26 mouse cellular contexts compared by ENCODE assay signal in genomic region chr5:120938586-120938985, GRCm38 (mm10). TPM values are rescaled to one million over a fixed set of nuclear protein-coding genes. Genes with fewer than 3 reads are reported as not detected.
A peak's percentile ranks its signal among the peaks of the same experiment; 100 is the strongest.
DNase-seq lines count a peak whose midpoint lies in the region; ATAC-seq and TF ChIP-seq lines count a peak whose summit lies in the region.
"Had no signal": no experiment of that assay in that cellular context is flagged by ENCODE, and none has a peak within 500 bp of the region (broad histone marks: within the 10 kb centered on the region; RNA-seq: fewer than 3 reads in every experiment).

No protein-coding gene starts in this region.

- WGBS in embryonic facial prominence, embryonic 11.5 days: 52% methylated on average over 8 of the region's 8 CpGs
- 44% methylated on average over 8 of the region's 8 CpGs for WGBS in embryonic facial prominence, embryonic 10.5 days
- 52% methylated on average over 8 of the region's 8 CpGs for WGBS in cerebellum, adult 2 months

- no peak overlapping the region for H3K9ac ChIP-seq in embryonic facial prominence, embryonic 11.5 days (replicated peaks; ENCODE audit: low read length)
- H3K9ac ChIP-seq: hindbrain, embryonic 15.5 days; lung, embryonic 14.5 days; midbrain, embryonic 13.5 days; neural tube, embryonic 15.5 days had no signal

- no peak overlapping the region for H3K4me2 ChIP-seq in embryonic facial prominence, embryonic 11.5 days (ENCODE audit: low read depth, low read length)
- H3K4me2 ChIP-seq: heart, embryonic 11.5 days; hindbrain, embryonic 15.5 days; lung, embryonic 14.5 days; midbrain, embryonic 13.5 days; neural tube, embryonic 15.5 days had no signal

- DNase-seq in embryonic facial prominence, embryonic 11.5 days (ENCODE audit: low spot score): peak; percentile 1
- DNase-seq in embryonic facial prominence, embryonic 10.5 days (ENCODE audit: low spot score): no peak
- DNase-seq in 3T3-L1 (ENCODE audit: low read depth, low spot score) (peak; percentile 37), ES-CJ7 (ENCODE audit: low read depth, low spot score) (peak; percentile 98)
- DNase-seq in urinary bladder, adult 18-20 months (ENCODE audit: low spot score in 2 of 2): no peak
- no peak for DNase-seq in cerebellum, adult 2 months
- DNase-seq in urinary bladder, postnatal 25 days (ENCODE audit: low spot score): no peak
- DNase-seq: cerebellum, postnatal 10 days; gastrocnemius, postnatal 14 days; kidney, adult 9 months; kidney, postnatal 4 days; layer of hippocampus, postnatal 36 days; liver; lung, embryonic 14.5 days; thymus, postnatal 4 days had no signal

- H3K9me3 ChIP-seq in embryonic facial prominence, embryonic 11.5 days (replicated peaks; ENCODE audit: control insufficient read depth, low read length): no peaks in the 10 kb centered on the region
- no peaks in the 10 kb centered on the region for H3K9me3 ChIP-seq in embryonic facial prominence, embryonic 10.5 days
- H3K9me3 ChIP-seq: hindbrain, embryonic 15.5 days; midbrain, embryonic 13.5 days; neural tube, embryonic 15.5 days had no signal

- no peak for ATAC-seq in embryonic facial prominence, embryonic 11.5 days (replicated peaks; ENCODE audit: insufficient number of reproducible peaks, low FRiP score, low TSS enrichment, low read depth)
- peak; percentile 76 for ATAC-seq in common myeloid progenitor, adult 5-6 weeks (replicated peaks; ENCODE audit: low read depth, poor library complexity, severe bottlenecking)
- ATAC-seq: midbrain, embryonic 13.5 days had no signal

- no peak for TF ChIP-seq CTCF in cerebellum, adult 2 months (IDR thresholded peaks at IDR 0.05; ENCODE audit: borderline replicate concordance, insufficient read depth, low read depth, low read length)

- H3K4me1 ChIP-seq in embryonic facial prominence, embryonic 11.5 days (ENCODE audit: control insufficient read depth, insufficient read depth, low read length): no peaks in the 10 kb centered on the region
- 0 out of 2 replicates have a peak, but pooled peaks cover 4% of the 10 kb centered on the region for H3K4me1 ChIP-seq in embryonic facial prominence, embryonic 10.5 days
- peaks cover 2% of the 10 kb centered on the region; the same call in 1 of the 2 replicates for H3K4me1 ChIP-seq in cerebellum, adult 2 months (ENCODE audit: control insufficient read depth, insufficient read depth, low read length)
- H3K4me1 ChIP-seq: hindbrain, embryonic 15.5 days; midbrain, embryonic 13.5 days; neural tube, embryonic 15.5 days had no signal

- H3K27me3 ChIP-seq in embryonic facial prominence, embryonic 11.5 days (ENCODE audit: control insufficient read depth, insufficient read depth, low read length): no peaks in the 10 kb centered on the region
- H3K27me3 ChIP-seq in embryonic facial prominence, embryonic 10.5 days (replicated peaks; ENCODE audit: low read depth, poor library complexity, severe bottlenecking): no peaks in the 10 kb centered on the region
- no peaks in the 10 kb centered on the region; the same call in 1 of the 2 replicates for H3K27me3 ChIP-seq in cerebellum, adult 2 months (ENCODE audit: control insufficient read depth, insufficient read depth, low read length)
- H3K27me3 ChIP-seq: hindbrain, embryonic 15.5 days; midbrain, embryonic 13.5 days; neural tube, embryonic 15.5 days had no signal

- no peak for TF ChIP-seq POLR2A in cerebellum, adult 2 months (IDR thresholded peaks at IDR 0.05; ENCODE audit: borderline replicate concordance, insufficient read depth, low read length)

- H3K36me3 ChIP-seq in embryonic facial prominence, embryonic 11.5 days (replicated peaks; ENCODE audit: control insufficient read depth, insufficient read depth, low read depth, low read length): no peaks in the 10 kb centered on the region
- H3K36me3 ChIP-seq in embryonic facial prominence, embryonic 10.5 days (replicated peaks): no peaks in the 10 kb centered on the region
- H3K36me3 ChIP-seq: hindbrain, embryonic 15.5 days; midbrain, embryonic 13.5 days; neural tube, embryonic 15.5 days had no signal

- no peak overlapping the region for H3K4me3 ChIP-seq in embryonic facial prominence, embryonic 11.5 days (ENCODE audit: low read depth, low read length)
- H3K4me3 ChIP-seq in embryonic facial prominence, embryonic 10.5 days: no peak overlapping the region
- no peak overlapping the region for H3K4me3 ChIP-seq in cerebellum, adult 2 months (replicated peaks; ENCODE audit: insufficient read depth, low read depth, low read length)
- H3K4me3 ChIP-seq: erythroblast, embryonic 14.5 days; hindbrain, embryonic 15.5 days; midbrain, embryonic 13.5 days; myocyte; neural tube, embryonic 15.5 days had no signal

- no peak overlapping the region for H3K27ac ChIP-seq in embryonic facial prominence, embryonic 11.5 days (replicated peaks; ENCODE audit: low read depth, low read length)
- H3K27ac ChIP-seq in embryonic facial prominence, embryonic 10.5 days (replicated peaks): no peak overlapping the region
- no peak overlapping the region for H3K27ac ChIP-seq in cerebellum, adult 2 months (ENCODE audit: insufficient read depth, low read length)
- H3K27ac ChIP-seq: hindbrain, embryonic 15.5 days; midbrain, embryonic 13.5 days; neural tube, embryonic 15.5 days had no signal

RNA-seq across cellular contexts. Expression of gene Oas1d, which starts 24.2 kb away (rescaled TPM):
- polyA plus RNA-seq in embryonic facial prominence, embryonic 11.5 days (2014; fragmentation: Nextera tagmentation; extraction: Ambion mirVana): not detected in 2 replicates
- not detected in 2 replicates for polyA plus RNA-seq in embryonic facial prominence, embryonic 10.5 days (2016; fragmentation: Nextera tagmentation; extraction: Ambion mirVana)
- not detected in 2 replicates for total RNA-seq in common myeloid progenitor, adult 5-6 weeks (2017)
- polyA plus RNA-seq in cerebellum, adult 2 months (2012; rRNA removed): not detected in 2 replicates
- total RNA-seq: adrenal gland, postnatal 36 days; gastrocnemius, postnatal 14 days; heart, postnatal 25 days; layer of hippocampus, postnatal 36 days; left cerebral cortex, postnatal 25 days had no signal
- polyA plus RNA-seq: C2C12; erythroblast, embryonic 14.5 days; heart, embryonic 11.5 days; hindbrain, embryonic 15.5 days; lung, embryonic 14.5 days; midbrain, embryonic 13.5 days; myocyte; neural tube, embryonic 15.5 days had no signal

RNA-seq across cellular contexts. Expression of gene Oas1a, which starts 31.3 kb away (rescaled TPM):
- polyA plus RNA-seq in embryonic facial prominence, embryonic 11.5 days (2014; fragmentation: Nextera tagmentation; extraction: Ambion mirVana): 0.61 and 1.2 TPM in 2 replicates
- 0.30 and 0.59 TPM in 2 replicates for polyA plus RNA-seq in embryonic facial prominence, embryonic 10.5 days (2016; fragmentation: Nextera tagmentation; extraction: Ambion mirVana)
- total RNA-seq in common myeloid progenitor, adult 5-6 weeks (2017): 15.4 and 20.1 TPM in 2 replicates
- 1.6 and 1.9 TPM in 2 replicates for polyA plus RNA-seq in cerebellum, adult 2 months (2012; rRNA removed)
- total RNA-seq: gastrocnemius, postnatal 14 days; layer of hippocampus, postnatal 36 days had no signal
- polyA plus RNA-seq: erythroblast, embryonic 14.5 days had no signal

RNA-seq across cellular contexts. Expression of gene Oas1g, which starts 51.2 kb away (rescaled TPM):
- not detected in 2 replicates for polyA plus RNA-seq in embryonic facial prominence, embryonic 11.5 days (2014; fragmentation: Nextera tagmentation; extraction: Ambion mirVana)
- polyA plus RNA-seq in embryonic facial prominence, embryonic 10.5 days (2016; fragmentation: Nextera tagmentation; extraction: Ambion mirVana): not detected in 2 replicates
- total RNA-seq in common myeloid progenitor, adult 5-6 weeks (2017): 1.1 and 3.4 TPM in 2 replicates
- polyA plus RNA-seq in cerebellum, adult 2 months (2012; rRNA removed): 0.35 and 0.47 TPM in 2 replicates
- total RNA-seq: layer of hippocampus, postnatal 36 days had no signal
- polyA plus RNA-seq: C2C12; erythroblast, embryonic 14.5 days; heart, embryonic 11.5 days; lung, embryonic 14.5 days; myocyte had no signal

Comparison
In these comparisons a context has a peak if more than half of its experiments do, and no peak if none do; other contexts are left out.
1. DNase-seq: peak in embryonic facial prominence, embryonic 11.5 days (single experiment), 3T3-L1 (single experiment) and ES-CJ7 (single experiment); none in embryonic facial prominence, embryonic 10.5 days (single experiment), urinary bladder, adult 18-20 months (0 of 2), cerebellum, adult 2 months (0 of 2) and urinary bladder, postnatal 25 days (single experiment).